Mouse (Mus musculus): ENCODE data around the gene Cdk2ap2. TPM values are rescaled to one million over a fixed set of nuclear protein-coding genes. Genes with fewer than 3 reads are reported as not detected.
A peak's percentile ranks its signal among the peaks of the same experiment; 100 is the strongest.
"Not testable (repeated sequence)": the region's sequence is repeated elsewhere in the genome, so short reads cannot be mapped to it uniquely, and the experiment has no call there.

Cdk2ap2 gene
- polyA plus RNA-seq (2011; ENCODE audit: insufficient read depth, insufficient read length, low replicate concordance, missing spikeins) = 93.3 and 143 TPM in 2 replicates

GRCm38 (mm10) chr19:4096642-4097440, at the start of gene Cdk2ap2:
Gene Cdk2ap2, plus strand, starts transcription at chr19:4097182.
- Histone ChIP-seq H3K27ac (ENCODE audit: control insufficient read depth, insufficient read depth, low read depth, low read length, poor library complexity) (peak within 1 kb of the TSS; percentile 97), H3K4me3 (replicated peaks; ENCODE audit: control insufficient read depth, low read depth, low read length) (peak within 1 kb of the TSS; percentile 70), H3K4me1 (ENCODE audit: control insufficient read depth, insufficient read depth, low read length) (peaks cover 3% of the 10 kb centered on the region; the same call in 1 of the 2 replicates)
- TF ChIP-seq CTCF (IDR thresholded peaks at IDR 0.05; ENCODE audit: control insufficient read depth, insufficient read depth, low read length) = peak; percentile 3; the same call in 1 of the 2 replicates
- peak; percentile 75; the same call in 1 of the 2 replicates for TF ChIP-seq POLR2A (IDR thresholded peaks at IDR 0.05; ENCODE audit: borderline replicate concordance, control insufficient read depth, low read depth, low read length)
- WGBS = 2% methylated on average over 65 of the region's 65 CpGs

DNA sequence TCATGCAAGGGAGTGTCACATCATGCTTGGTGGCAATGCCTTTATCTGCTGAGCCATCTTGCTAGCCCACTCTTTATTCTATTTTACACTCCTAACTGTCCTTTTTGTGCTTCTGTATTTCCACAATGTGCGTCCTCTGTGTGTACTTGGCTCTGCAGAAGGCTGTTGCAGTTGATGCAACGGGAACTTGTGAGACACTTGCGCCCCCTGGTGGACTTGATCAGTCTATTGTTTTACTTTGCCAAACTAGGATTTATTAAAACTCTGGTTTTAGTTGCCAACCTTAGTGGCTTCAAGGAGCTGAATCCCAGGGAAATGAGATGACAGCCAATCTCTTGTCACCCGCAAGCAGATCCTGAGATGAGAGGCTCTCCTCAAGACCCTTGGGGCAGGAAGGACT, 49.1 kb upstream of the Cdk2ap2 start:
- TF ChIP-seq POLR2A (IDR thresholded peaks at IDR 0.05; ENCODE audit: borderline replicate concordance, control insufficient read depth, low read depth, low read length) (no peak), CTCF (IDR thresholded peaks at IDR 0.05; ENCODE audit: control insufficient read depth, insufficient read depth, low read length) (peak; percentile 83)

DNA sequence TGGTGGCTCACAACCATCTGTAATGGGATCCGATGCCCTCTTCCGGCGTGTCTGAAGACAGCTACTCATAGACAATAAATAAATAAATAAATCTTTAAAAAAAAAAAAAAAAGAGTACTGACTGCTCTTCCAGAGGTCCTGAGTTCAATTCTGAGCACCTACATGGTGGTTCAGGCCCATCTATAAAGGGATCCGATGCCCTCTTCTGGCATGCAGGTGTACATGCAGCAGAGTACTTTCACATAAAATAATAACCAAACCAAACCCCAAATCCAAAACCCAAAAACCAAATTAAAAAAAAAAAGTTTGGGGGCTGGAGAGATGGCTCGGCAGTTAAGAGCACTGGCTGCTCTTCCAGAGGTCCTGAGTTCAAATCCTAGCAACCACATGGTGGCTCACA, 47.9 kb upstream of the Cdk2ap2 start:
- not testable (repeated sequence) for H3K27ac ChIP-seq (ENCODE audit: control insufficient read depth, insufficient read depth, low read depth, low read length, poor library complexity); H3K4me3 ChIP-seq (replicated peaks; ENCODE audit: control insufficient read depth, low read depth, low read length); H3K4me1 ChIP-seq (ENCODE audit: control insufficient read depth, insufficient read depth, low read length)
- WGBS = 74% methylated on average over 5 of the region's 5 CpGs

More for the DNA sequence above, 49.1 kb upstream of the Cdk2ap2 start:
- WGBS = 14% methylated on average over 4 of the region's 4 CpGs
- H3K4me1 ChIP-seq (ENCODE audit: control insufficient read depth, insufficient read depth, low read length) = peaks cover 2% of the 10 kb centered on the region; the same call in 1 of the 2 replicates
- no peak overlapping the region for H3K4me3 ChIP-seq (replicated peaks; ENCODE audit: control insufficient read depth, low read depth, low read length)
- no peak overlapping the region for H3K27ac ChIP-seq (ENCODE audit: control insufficient read depth, insufficient read depth, low read depth, low read length, poor library complexity)

DNA sequence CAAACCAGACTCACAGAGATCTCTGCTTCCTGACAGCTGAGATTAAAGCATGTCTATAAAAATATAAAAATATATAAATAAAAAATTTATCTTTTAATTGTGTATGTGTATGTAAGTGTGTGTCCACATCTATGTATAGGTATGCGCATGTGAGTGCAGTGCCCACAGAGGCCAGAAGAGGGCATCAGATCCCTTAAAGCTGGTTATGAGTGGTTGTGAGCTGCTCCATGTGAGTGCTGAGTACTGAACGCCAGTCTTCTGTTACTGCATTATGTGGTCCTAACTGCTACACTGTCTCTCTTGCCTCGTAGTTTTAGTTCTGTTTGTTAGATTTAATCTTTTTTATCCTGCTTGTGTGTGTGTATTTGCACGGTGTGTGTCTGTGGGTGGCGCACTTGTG, 46.0 kb upstream of the Cdk2ap2 start:
- Histone ChIP-seq H3K4me3 (replicated peaks; ENCODE audit: control insufficient read depth, low read depth, low read length) (no peak overlapping the region), H3K27ac (ENCODE audit: control insufficient read depth, insufficient read depth, low read depth, low read length, poor library complexity) (no peak overlapping the region), H3K4me1 (ENCODE audit: control insufficient read depth, insufficient read depth, low read length) (peaks cover 2% of the 10 kb centered on the region; the same call in 1 of the 2 replicates)
- TF ChIP-seq POLR2A (IDR thresholded peaks at IDR 0.05; ENCODE audit: borderline replicate concordance, control insufficient read depth, low read depth, low read length) (no peak), CTCF (IDR thresholded peaks at IDR 0.05; ENCODE audit: control insufficient read depth, insufficient read depth, low read length) (peak; percentile 17; the same call in 1 of the 2 replicates)
- WGBS = 95% methylated on average over 5 of the region's 5 CpGs

- Histone ChIP-seq H3K4me3 (replicated peaks; ENCODE audit: control insufficient read depth, low read depth, low read length) (no peak overlapping the region), H3K27ac (ENCODE audit: control insufficient read depth, insufficient read depth, low read depth, low read length, poor library complexity) (no peak overlapping the region), H3K4me1 (ENCODE audit: control insufficient read depth, insufficient read depth, low read length) (no peaks in the 10 kb centered on the region)
- WGBS = 50% methylated on average over 10 of the region's 10 CpGs
- TF ChIP-seq CTCF (IDR thresholded peaks at IDR 0.05; ENCODE audit: control insufficient read depth, insufficient read depth, low read length) (peak; percentile 83), POLR2A (IDR thresholded peaks at IDR 0.05; ENCODE audit: borderline replicate concordance, control insufficient read depth, low read depth, low read length) (no peak)
Measured at GRCm38 (mm10) chr19:4051741-4052515, 45.1 kb upstream of the Cdk2ap2 start.

DNA sequence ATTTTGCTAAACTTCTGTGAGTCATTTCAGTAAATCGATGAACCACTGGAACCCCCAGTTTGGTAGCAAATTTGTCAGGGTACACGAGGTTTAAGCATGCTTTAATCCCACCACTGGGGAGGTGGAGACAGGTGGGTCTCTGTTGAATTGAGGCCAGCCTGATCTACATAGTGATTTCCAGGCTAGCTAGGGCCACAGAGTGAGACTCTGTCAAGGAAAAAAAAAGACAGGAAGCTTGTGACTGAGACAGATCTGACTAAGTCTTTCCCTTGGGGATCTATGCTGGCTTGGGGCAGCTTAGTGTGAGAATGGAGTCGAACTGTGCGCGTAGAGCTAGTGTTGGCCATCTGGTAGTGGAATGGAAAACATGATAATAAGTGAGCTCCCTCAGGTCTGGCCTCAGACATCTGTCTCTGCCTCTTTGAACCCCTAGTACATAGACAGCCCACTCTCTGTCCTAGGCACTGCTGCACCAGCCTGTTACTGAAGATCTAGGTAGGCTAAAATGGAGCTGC, 44.4 kb upstream of the Cdk2ap2 start:
- H3K4me3 ChIP-seq (replicated peaks; ENCODE audit: control insufficient read depth, low read depth, low read length) = no peak overlapping the region
- TF ChIP-seq POLR2A (IDR thresholded peaks at IDR 0.05; ENCODE audit: borderline replicate concordance, control insufficient read depth, low read depth, low read length) (no peak), CTCF (IDR thresholded peaks at IDR 0.05; ENCODE audit: control insufficient read depth, insufficient read depth, low read length) (no peak)
- 63% methylated on average over 5 of the region's 5 CpGs for WGBS
- H3K27ac ChIP-seq (ENCODE audit: control insufficient read depth, insufficient read depth, low read depth, low read length, poor library complexity) = no peak overlapping the region
- no peaks in the 10 kb centered on the region for H3K4me1 ChIP-seq (ENCODE audit: control insufficient read depth, insufficient read depth, low read length)

DNA sequence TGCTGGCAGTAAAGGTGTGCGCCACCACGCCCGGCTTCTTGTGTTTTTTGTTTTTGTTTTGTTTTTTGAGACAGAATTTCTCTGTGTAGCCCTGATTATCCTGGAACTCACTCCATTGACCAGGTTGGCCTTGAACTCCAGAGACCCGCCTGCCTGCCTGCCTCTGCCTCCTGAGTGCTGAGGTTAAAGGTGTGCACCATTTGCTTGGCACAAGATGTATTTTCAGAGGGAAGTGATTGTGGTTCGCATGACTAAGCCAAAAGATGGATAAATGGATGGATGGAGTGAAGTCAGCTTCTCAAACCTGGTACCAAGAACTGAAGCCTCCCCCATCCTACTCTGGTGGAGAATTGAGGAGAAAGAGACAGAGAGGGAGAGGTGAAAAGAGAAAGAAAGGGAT, 42.4 kb upstream of the Cdk2ap2 start:
- TF ChIP-seq POLR2A (IDR thresholded peaks at IDR 0.05; ENCODE audit: borderline replicate concordance, control insufficient read depth, low read depth, low read length) (no peak), CTCF (IDR thresholded peaks at IDR 0.05; ENCODE audit: control insufficient read depth, insufficient read depth, low read length) (no peak)
- no peak overlapping the region for H3K4me3 ChIP-seq (replicated peaks; ENCODE audit: control insufficient read depth, low read depth, low read length)
- no peak overlapping the region for H3K27ac ChIP-seq (ENCODE audit: control insufficient read depth, insufficient read depth, low read depth, low read length, poor library complexity)
- H3K4me1 ChIP-seq (ENCODE audit: control insufficient read depth, insufficient read depth, low read length) = peaks cover 3% of the 10 kb centered on the region; the same call in 1 of the 2 replicates
- WGBS = 80% methylated on average over 5 of the region's 5 CpGs

All from bone marrow, adult 2 months (tissue).